Mouse (Mus musculus) cerebellum, adult 8-10 months (tissue): ENCODE measurements around the gene Marc2.

Experiments
- DNase-seq: peaks from one replicate; pipeline ENCODE4 v3.0.0; 2022

Marc2 gene

GRCm38 (mm10) chr1:184846092-184846750 is at the start of gene Marc2:
Gene Marc2, minus strand, starts transcription at chr1:184846451.
- DNase-seq: no peak

GRCm38 (mm10) chr1:184891998-184892397 is 45.7 kb upstream of the Marc2 start:
- no peak for DNase-seq

GRCm38 (mm10) chr1:184889454-184889853 is 43.2 kb upstream of the Marc2 start:
- DNase-seq: no peak

- DNase-seq: no peak
Measured at GRCm38 (mm10) chr1:184886160-184886559, 39.9 kb upstream of the Marc2 start.

- DNase-seq: no peak
Measured at GRCm38 (mm10) chr1:184882281-184883268, 36.3 kb upstream of the Marc2 start, which contains the start of gene C130074G19Rik. Gene C130074G19Rik, minus strand, starts transcription at chr1:184883218.

- no peak for DNase-seq
Measured at GRCm38 (mm10) chr1:184881861-184882260, 35.6 kb upstream of the Marc2 start.

- DNase-seq: no peak
Measured at GRCm38 (mm10) chr1:184881211-184881610, 35.0 kb upstream of the Marc2 start.

- DNase-seq: no peak
Measured at GRCm38 (mm10) chr1:184878860-184879259, 32.6 kb upstream of the Marc2 start.

- DNase-seq: no peak
Measured at GRCm38 (mm10) chr1:184877306-184877705, 31.1 kb upstream of the Marc2 start.

- no peak for DNase-seq
Measured at GRCm38 (mm10) chr1:184873910-184874309, 27.7 kb upstream of the Marc2 start.

GRCm38 (mm10) chr1:184872069-184872819 is 26.0 kb upstream of the Marc2 start:
- DNase-seq: no peak

GRCm38 (mm10) chr1:184871506-184871905 is 25.3 kb upstream of the Marc2 start:
- DNase-seq: no peak

- no peak for DNase-seq
Measured at GRCm38 (mm10) chr1:184870646-184871385, 24.6 kb upstream of the Marc2 start.

GRCm38 (mm10) chr1:184869939-184870565 is 23.8 kb upstream of the Marc2 start:
- no peak for DNase-seq

GRCm38 (mm10) chr1:184867640-184868120 is 21.4 kb upstream of the Marc2 start:
- no peak for DNase-seq

- DNase-seq: no peak
Measured at GRCm38 (mm10) chr1:184864381-184864801, 18.1 kb upstream of the Marc2 start.

GRCm38 (mm10) chr1:184862636-184863035 is 16.4 kb upstream of the Marc2 start:
- DNase-seq: no peak

- DNase-seq: no peak
Measured at GRCm38 (mm10) chr1:184861551-184861950, 15.3 kb upstream of the Marc2 start.

- no peak for DNase-seq
Measured at GRCm38 (mm10) chr1:184860276-184860675, 14.0 kb upstream of the Marc2 start.

GRCm38 (mm10) chr1:184858253-184858652 is 12.0 kb upstream of the Marc2 start:
- DNase-seq: no peak

- no peak for DNase-seq
Measured at GRCm38 (mm10) chr1:184857216-184857615, 11.0 kb upstream of the Marc2 start.

- DNase-seq: no peak
Measured at GRCm38 (mm10) chr1:184853922-184854321, 7.7 kb upstream of the Marc2 start.
